Comparison of ENCODE assay signal across 22 mouse cellular contexts in genomic region chr14:60275301-60276276, GRCm38 (mm10). TPM values are rescaled to one million over a fixed set of nuclear protein-coding genes. Genes with fewer than 3 reads are reported as not detected.
DNase-seq lines count a peak whose midpoint lies in the region; ATAC-seq lines count a peak whose summit lies in the region.
"Had no signal": no experiment of that assay in that cellular context is flagged by ENCODE, and none has a peak within 500 bp of the region (broad histone marks: within the 10 kb centered on the region; RNA-seq: fewer than 3 reads in every experiment).

No protein-coding gene starts in this region.

- no peak overlapping the region for H3K27ac ChIP-seq in intestine, embryonic 14.5 days (ENCODE audit: low read depth)
- peak overlapping the region; percentile 38; the same call in 1 of the 2 replicates for H3K27ac ChIP-seq in kidney, embryonic 16.5 days (ENCODE audit: low read length)
- H3K27ac ChIP-seq in stomach, embryonic 14.5 days (ENCODE audit: low read length): peak overlapping the region; percentile 22; the same call in 1 of the 2 replicates
- no peak overlapping the region for H3K27ac ChIP-seq in hindbrain, embryonic 16.5 days (ENCODE audit: low read depth, low read length)
- H3K27ac ChIP-seq: liver, embryonic 15.5 days had no signal

- peak; percentile 82 for DNase-seq in heart, adult 11 months
- DNase-seq in heart, adult 9 months (ENCODE audit: low spot score in 2 of 2): no peak
- peak; percentile 48 for DNase-seq in intestine, embryonic 14.5 days (ENCODE audit: low spot score)
- no peak for DNase-seq in left cerebral cortex, postnatal 10 days (ENCODE audit: extremely low spot score in 1 of 2, low spot score in 2 of 2)
- DNase-seq in left cerebral cortex, postnatal 4 days: no peak
- DNase-seq: cerebellum, postnatal 14 days; right cerebral cortex, adult 18-20 months; thymus, postnatal 14 days had no signal

- H3K36me3 ChIP-seq in intestine, embryonic 14.5 days (ENCODE audit: control insufficient read depth, insufficient read depth, low read length): peaks cover 14% of the 10 kb centered on the region; the same call in 1 of the 2 replicates
- H3K36me3 ChIP-seq in kidney, embryonic 16.5 days (ENCODE audit: insufficient read depth, low read length): no peaks in the 10 kb centered on the region
- no peaks in the 10 kb centered on the region; the same call in 1 of the 2 replicates for H3K36me3 ChIP-seq in stomach, embryonic 14.5 days (ENCODE audit: control insufficient read depth, insufficient read depth, low read length)
- no peaks in the 10 kb centered on the region for H3K36me3 ChIP-seq in hindbrain, embryonic 16.5 days (ENCODE audit: control insufficient read depth, insufficient read depth, low read length)

- no peak for ATAC-seq in intestine, embryonic 14.5 days (replicated peaks; ENCODE audit: low FRiP score, low TSS enrichment, low read depth)
- peak; percentile 61 for ATAC-seq in kidney, embryonic 16.5 days (ENCODE audit: low FRiP score, low TSS enrichment)
- ATAC-seq in stomach, embryonic 14.5 days (ENCODE audit: insufficient number of reproducible peaks, insufficient read depth, low FRiP score, low read depth): peak; percentile 91
- ATAC-seq in hindbrain, embryonic 16.5 days: no peak
- ATAC-seq: forebrain, embryonic 14.5 days; inflammation-experienced regulatory T-cells, adult 6 months had no signal

- 75% methylated on average over 7 of the region's 7 CpGs for WGBS in intestine, embryonic 14.5 days
- 81% methylated on average over 7 of the region's 7 CpGs for WGBS in kidney, embryonic 16.5 days
- WGBS in stomach, embryonic 14.5 days: 72% methylated on average over 7 of the region's 7 CpGs
- 92% methylated on average over 7 of the region's 7 CpGs for WGBS in hindbrain, embryonic 16.5 days

- H3K4me2 ChIP-seq in intestine, embryonic 14.5 days (ENCODE audit: low read length): no peak overlapping the region
- H3K4me2 ChIP-seq in kidney, embryonic 16.5 days (replicated peaks; ENCODE audit: low read depth, low read length): no peak overlapping the region
- H3K4me2 ChIP-seq in stomach, embryonic 14.5 days (replicated peaks; ENCODE audit: low read depth, low read length): no peak overlapping the region
- H3K4me2 ChIP-seq in hindbrain, embryonic 16.5 days (ENCODE audit: low read length): no peak overlapping the region
- H3K4me2 ChIP-seq: liver, embryonic 15.5 days had no signal

- H3K9me3 ChIP-seq in intestine, embryonic 14.5 days (ENCODE audit: control insufficient read depth, low read length): no peaks in the 10 kb centered on the region
- H3K9me3 ChIP-seq in kidney, embryonic 16.5 days (ENCODE audit: low read length): no peaks in the 10 kb centered on the region
- H3K9me3 ChIP-seq in stomach, embryonic 14.5 days (ENCODE audit: control insufficient read depth, low read depth, low read length): no peaks in the 10 kb centered on the region
- H3K9me3 ChIP-seq in hindbrain, embryonic 16.5 days (ENCODE audit: control insufficient read depth, low read length): no peaks in the 10 kb centered on the region
- H3K9me3 ChIP-seq: liver, embryonic 15.5 days had no signal

- H3K4me3 ChIP-seq in intestine, embryonic 14.5 days (ENCODE audit: low read depth, low read length): no peak overlapping the region
- H3K4me3 ChIP-seq in kidney, embryonic 16.5 days (ENCODE audit: low read length): no peak overlapping the region
- no peak overlapping the region for H3K4me3 ChIP-seq in stomach, embryonic 14.5 days (ENCODE audit: low read depth, low read length)
- no peak overlapping the region for H3K4me3 ChIP-seq in hindbrain, embryonic 16.5 days (ENCODE audit: low read length)
- H3K4me3 ChIP-seq: erythroblast, embryonic 14.5 days; liver, embryonic 15.5 days had no signal

- H3K27me3 ChIP-seq in intestine, embryonic 14.5 days (replicated peaks; ENCODE audit: control insufficient read depth, insufficient read depth, low read length): no peaks in the 10 kb centered on the region
- no peaks in the 10 kb centered on the region for H3K27me3 ChIP-seq in kidney, embryonic 16.5 days (ENCODE audit: insufficient read depth, low read length)
- no peaks in the 10 kb centered on the region for H3K27me3 ChIP-seq in stomach, embryonic 14.5 days (ENCODE audit: control insufficient read depth, insufficient read depth, low read length)
- no peaks in the 10 kb centered on the region for H3K27me3 ChIP-seq in hindbrain, embryonic 16.5 days (replicated peaks; ENCODE audit: control insufficient read depth, insufficient read depth, low read length)
- H3K27me3 ChIP-seq: liver, embryonic 15.5 days had no signal

- intact Hi-C loops in left cerebral cortex, postnatal 10 days (cut with DNase I): no loop called here
- intact Hi-C loops in left cerebral cortex, postnatal 4 days (cut with DNase I): no loop called here

- no peak overlapping the region for H3K9ac ChIP-seq in intestine, embryonic 14.5 days (ENCODE audit: low read length)
- H3K9ac ChIP-seq in kidney, embryonic 16.5 days (replicated peaks; ENCODE audit: low read length): no peak overlapping the region
- H3K9ac ChIP-seq in stomach, embryonic 14.5 days (replicated peaks; ENCODE audit: low read depth, low read length): no peak overlapping the region
- H3K9ac ChIP-seq in hindbrain, embryonic 16.5 days (ENCODE audit: low read depth, low read length): no peak overlapping the region
- H3K9ac ChIP-seq: liver, embryonic 15.5 days had no signal

- no peaks in the 10 kb centered on the region for H3K4me1 ChIP-seq in intestine, embryonic 14.5 days (replicated peaks; ENCODE audit: control insufficient read depth, insufficient read depth, low read length)
- H3K4me1 ChIP-seq in kidney, embryonic 16.5 days (ENCODE audit: insufficient read depth, low read length): no peaks in the 10 kb centered on the region
- H3K4me1 ChIP-seq in stomach, embryonic 14.5 days (ENCODE audit: control insufficient read depth, insufficient read depth, low read length): no peaks in the 10 kb centered on the region
- H3K4me1 ChIP-seq in hindbrain, embryonic 16.5 days (ENCODE audit: control insufficient read depth, insufficient read depth, low read depth, low read length): no peaks in the 10 kb centered on the region

RNA-seq across cellular contexts. Expression of gene Mtmr6, which starts 10.6 kb away (rescaled TPM):
- polyA plus RNA-seq in intestine, embryonic 14.5 days (2014; fragmentation: Nextera tagmentation; extraction: Ambion mirVana): 27.3 and 32.2 TPM in 2 replicates
- polyA plus RNA-seq in kidney, embryonic 16.5 days (2015; fragmentation: Nextera tagmentation; extraction: Ambion mirVana): 34.3 and 35.9 TPM in 2 replicates
- 35.6 and 36.0 TPM in 2 replicates for polyA plus RNA-seq in stomach, embryonic 14.5 days (2014; fragmentation: Nextera tagmentation; extraction: Ambion mirVana)
- 100 to 1,000 TPM; 104 TPM for total RNA-seq in left cerebral cortex, postnatal 10 days (2021)
- 55.5 and 62.0 TPM in 2 replicates for polyA plus RNA-seq in hindbrain, embryonic 16.5 days (2015; fragmentation: Nextera tagmentation; extraction: Ambion mirVana)
- total RNA-seq in left cerebral cortex, postnatal 4 days (2021): 10 to 100 TPM; 81.7 to 84.6 TPM

RNA-seq across cellular contexts. Expression of gene Gm49336, which starts 24.3 kb away (rescaled TPM):
- polyA plus RNA-seq in intestine, embryonic 14.5 days (2014; fragmentation: Nextera tagmentation; extraction: Ambion mirVana): 58.8 and 65.5 TPM in 2 replicates
- 52.1 and 53.7 TPM in 2 replicates for polyA plus RNA-seq in kidney, embryonic 16.5 days (2015; fragmentation: Nextera tagmentation; extraction: Ambion mirVana)
- polyA plus RNA-seq in stomach, embryonic 14.5 days (2014; fragmentation: Nextera tagmentation; extraction: Ambion mirVana): 62.7 and 66.2 TPM in 2 replicates
- 100 to 1,000 TPM; 114 to 123 TPM for total RNA-seq in left cerebral cortex, postnatal 10 days (2021)
- polyA plus RNA-seq in hindbrain, embryonic 16.5 days (2015; fragmentation: Nextera tagmentation; extraction: Ambion mirVana): 42.7 and 51.2 TPM in 2 replicates
- total RNA-seq in left cerebral cortex, postnatal 4 days (2021): 100 to 1,000 TPM; 133 to 135 TPM

RNA-seq across cellular contexts. Expression of gene Nupl1, which starts 24.4 kb away (rescaled TPM):
- 0.09 and 0.22 TPM in 2 replicates for polyA plus RNA-seq in intestine, embryonic 14.5 days (2014; fragmentation: Nextera tagmentation; extraction: Ambion mirVana)
- polyA plus RNA-seq in kidney, embryonic 16.5 days (2015; fragmentation: Nextera tagmentation; extraction: Ambion mirVana): not detected in 2 replicates
- polyA plus RNA-seq in stomach, embryonic 14.5 days (2014; fragmentation: Nextera tagmentation; extraction: Ambion mirVana): 0.13 TPM in 1 of 2 replicates, not detected in the other
- under 1 TPM in 1 of 2 experiments, not detected in 1; 0.17 TPM for total RNA-seq in left cerebral cortex, postnatal 10 days (2021)
- polyA plus RNA-seq in hindbrain, embryonic 16.5 days (2015; fragmentation: Nextera tagmentation; extraction: Ambion mirVana): 0.11 and 0.16 TPM in 2 replicates
- not detected for total RNA-seq in left cerebral cortex, postnatal 4 days (2021)
- total RNA-seq: adrenal gland, adult 18-20 months; hematopoietic stem cell, adult 5-6 weeks; megakaryocyte-erythroid progenitor cell, adult 5-6 weeks; MEL had no signal
- polyA plus RNA-seq: erythroblast, embryonic 14.5 days; forebrain, embryonic 14.5 days; heart, embryonic 14.5 days; inflammation-experienced regulatory T-cells, adult 6 months; neural tube, embryonic 11.5 days; small intestine, adult 2 months had no signal

Comparison
In these comparisons a context has a peak if more than half of its experiments do, and no peak if none do; other contexts are left out.
1. DNase-seq: peak in heart, adult 11 months (single experiment) and intestine, embryonic 14.5 days (single experiment); none in heart, adult 9 months (0 of 2), left cerebral cortex, postnatal 10 days (0 of 2) and left cerebral cortex, postnatal 4 days (single experiment).
2. ATAC-seq: peak in kidney, embryonic 16.5 days (single experiment) and stomach, embryonic 14.5 days (single experiment); none in intestine, embryonic 14.5 days (single experiment) and hindbrain, embryonic 16.5 days (single experiment).
3. H3K27ac ChIP-seq: peak in kidney, embryonic 16.5 days (single experiment) and stomach, embryonic 14.5 days (single experiment); none in intestine, embryonic 14.5 days (single experiment) and hindbrain, embryonic 16.5 days (single experiment).